Mouse (Mus musculus) sigmoid colon, adult 10 weeks (tissue): ENCODE results near the gene Cd247. TPM values are rescaled to one million over a fixed set of nuclear protein-coding genes. Genes with fewer than 3 reads are reported as not detected.

ENCODE experiments used
- polyA plus RNA-seq: library from polyadenylated mRNA; stranded (reverse); fragments of 350-450 nt; fragmentation: Illumina TruSeq; extraction: RNeasy Lipid Tissue Mini Kit (QIAGEN cat#74804); gene quantifications from one replicate; pipeline ENCODE4 v1.2.3, GENCODE M21; 2014; ENCODE audit warnings: low read depth, low replicate concordance

The Cd247 gene
- 0.32 TPM for polyA plus RNA-seq

GRCm38 (mm10) chr1:165788511-165788910 is at the start of gene Cd247:
Cd247 (plus strand) TSS chr1:165788681.

GRCm38 (mm10) chr1:165763635-165764372 is 24.7 kb upstream of the Cd247 start, which contains the start of gene Creg1:
Creg1 (plus strand) TSS chr1:165763746.

Other genes with a start within 250 kb of the Cd247 start
- gene Mpzl1, start 154.1 kb upstream of the Cd247 start, polyA plus RNA-seq = 65.1 TPM
- 6.8 TPM for gene Rcsd1, start 78.9 kb upstream of the Cd247 start, polyA plus RNA-seq
- gene Creg1, start 24.9 kb upstream of the Cd247 start, polyA plus RNA-seq = 131 TPM
- gene Pou2f1, start 214.0 kb downstream of the Cd247 start, polyA plus RNA-seq = 21.3 TPM